Mouse (Mus musculus): Measurements from ENCODE around the gene St3gal6.

Gene St3gal6

GRCm38 (mm10) chr16:58432384-58432783 lies 91.7 kb downstream of the St3gal6 start:
- DNase-seq (ENCODE audit: low spot score in 2 of 2), result no peak

GRCm38 (mm10) chr16:58430246-58430645 lies 93.8 kb downstream of the St3gal6 start:
- no peak for DNase-seq (ENCODE audit: low spot score in 2 of 2)

GRCm38 (mm10) chr16:58421696-58422354 lies 102.2 kb downstream of the St3gal6 start:
- no peak for DNase-seq (ENCODE audit: low spot score in 2 of 2)

Data from frontal cortex, postnatal 10 days (tissue).